Mouse (Mus musculus) G1E (cell line): ENCODE data around the gene Ntm.

Source experiments
- CTCF ChIP-seq: IDR thresholded peaks from 2 replicates; pipeline ENCODE4 v1.5.1; 2012; ENCODE audit warnings: low read depth, low read length, inconsistent platforms, mixed read lengths
- POLR2AphosphoS5 ChIP-seq: IDR thresholded peaks from 2 replicates; pipeline ENCODE4 v1.6.1; 2012; ENCODE audit warnings: low read depth, low read length, inconsistent platforms; ENCODE audit not compliant: insufficient replicate concordance

- TF ChIP-seq CTCF: no peak
- no peak for TF ChIP-seq POLR2AphosphoS5
These were observed 367.6 kb downstream of the Ntm start for GRCm38 (mm10) chr9:29595321-29595720.
